Mouse (Mus musculus) thymus, adult 2 months (tissue): ENCODE results near the gene Tmem184b.

Experiments
- CTCF ChIP-seq: fragments of 200-500 bp; IDR thresholded peaks from 2 replicates; pipeline ENCODE4 v1.5.1; 2012; ENCODE audit warnings: mild to moderate bottlenecking, control low read depth, low read length, moderate library complexity, borderline replicate concordance; ENCODE audit not compliant: control insufficient read depth, poor library complexity, insufficient read depth; ENCODE audit errors: extremely low read depth
- POLR2A ChIP-seq: fragments of 200-500 bp; IDR thresholded peaks from 2 replicates; pipeline ENCODE4 v1.6.1; 2012; ENCODE audit warnings: mild to moderate bottlenecking, low read length, control low read depth, moderate library complexity; ENCODE audit not compliant: control insufficient read depth, poor library complexity, insufficient read depth; ENCODE audit errors: extremely low read depth

DNA sequence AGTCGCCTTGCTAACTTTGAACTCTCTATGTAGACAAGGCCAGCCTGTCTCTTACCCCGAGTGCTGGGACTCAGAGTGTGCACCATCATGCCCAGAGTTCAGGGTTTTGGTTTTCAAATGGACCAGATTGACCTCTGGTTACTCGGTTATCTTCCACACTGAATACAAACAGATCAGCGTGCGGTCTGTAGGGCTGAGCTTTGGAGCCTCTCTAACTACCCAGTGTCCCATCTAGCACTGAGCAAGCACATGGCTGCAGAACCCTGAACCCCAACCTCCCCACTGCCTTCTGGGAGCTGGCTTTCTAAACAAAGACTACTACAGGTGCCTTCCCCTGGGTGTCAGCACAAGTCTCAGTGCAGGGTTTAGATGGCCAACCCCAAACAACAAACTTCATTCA is 10.8 kb downstream of the Tmem184b start:
- TF ChIP-seq CTCF, result no peak
- no peak for TF ChIP-seq POLR2A
